Mouse (Mus musculus) midbrain, embryonic 10.5 days (tissue): ENCODE measurements at regions not wholly inside any gene's neighbourhood (a gene's known extent, or its start where the extent isn't known, plus 50 kb on each side); places are given as distances from the start of the nearest gene placed in this dataset.
A peak's percentile ranks its signal among the peaks of the same experiment; 100 is the strongest.

Experiments
- DNase-seq: peaks from one replicate; pipeline ENCODE4 v3.0.0-alpha.2; 2017; ENCODE audit warnings: low spot score
- H3K27ac ChIP-seq: fragments of 300-500 bp; sonication (generic); replicated peaks from 2 replicates; pipeline ENCODE4 v1.5.1; 2016; ENCODE audit warnings: mild to moderate bottlenecking
- H3K27me3 ChIP-seq: fragments of 300-500 bp; sonication (generic); 2 replicates; pipeline ENCODE4 v1.6.1; 2016; ENCODE audit warnings: low read depth, mild to moderate bottlenecking; ENCODE audit not compliant: poor library complexity, severe bottlenecking
- H3K36me3 ChIP-seq: fragments of 300-500 bp; sonication (generic); 2 replicates; pipeline ENCODE4 v1.6.1; 2016; ENCODE audit warnings: mild to moderate bottlenecking, moderate library complexity
- H3K4me1 ChIP-seq: fragments of 300-500 bp; sonication (generic); 2 replicates; pipeline ENCODE4 v1.6.1; 2016
- H3K4me3 ChIP-seq: fragments of 300-500 bp; sonication (generic); 2 replicates; pipeline ENCODE4 v1.5.1; 2016; ENCODE audit warnings: mild to moderate bottlenecking, moderate library complexity
- H3K9me3 ChIP-seq: fragments of 300-500 bp; sonication (generic); replicated peaks from 2 replicates; pipeline ENCODE4 v1.6.1; 2016; ENCODE audit warnings: mild to moderate bottlenecking
- WGBS: fragments of 180-500 bp; shearing (Covaris S2); methylation state at CpG from one replicate; pipeline ENCODE4 v1.1.7; 2016; 5-methylcytosine and 5-hydroxymethylcytosine counted together

- Histone ChIP-seq H3K36me3 (no peaks in the 10 kb centered on the region), H3K9me3 (no peaks in the 10 kb centered on the region), H3K4me3 (no peak overlapping the region), H3K27me3 (no peaks in the 10 kb centered on the region), H3K4me1 (peaks cover 9% of the 10 kb centered on the region; the same call in 1 of the 2 replicates), H3K27ac (no peak overlapping the region)
- no peak for DNase-seq
These were observed 352.7 kb upstream of the Sall1 start for GRCm38 (mm10) chr8:89396673-89397072.

DNA sequence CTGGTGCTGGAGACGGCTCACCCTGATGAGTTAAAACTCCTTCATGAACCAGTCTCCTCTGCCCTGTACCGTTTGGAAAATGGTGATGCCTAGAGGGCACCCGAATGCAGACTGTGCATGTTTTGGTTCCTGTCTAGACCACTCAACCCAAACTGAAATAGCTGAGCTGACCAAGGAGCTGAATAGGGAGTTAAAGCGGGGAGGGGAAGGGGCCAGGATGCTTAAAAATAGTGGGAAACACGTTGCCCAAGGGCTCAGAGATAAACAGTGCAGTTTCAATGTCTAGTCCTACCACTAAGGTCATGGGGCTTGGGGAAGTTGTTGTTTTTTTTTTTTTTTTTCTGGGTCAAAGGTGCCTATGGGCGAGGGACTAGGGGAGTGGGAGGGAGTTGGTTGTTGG, 348.8 kb upstream of the Sall1 start:
- no peaks in the 10 kb centered on the region for H3K36me3 ChIP-seq
- no peaks in the 10 kb centered on the region for H3K9me3 ChIP-seq
- no peak for DNase-seq
- no peak overlapping the region for H3K27ac ChIP-seq
- no peak overlapping the region for H3K4me3 ChIP-seq
- 78% methylated on average over 6 of the region's 6 CpGs for WGBS
- no peaks in the 10 kb centered on the region for H3K27me3 ChIP-seq
- H3K4me1 ChIP-seq = peaks cover 29% of the 10 kb centered on the region

- H3K4me1 ChIP-seq = peaks cover 57% of the 10 kb centered on the region
- WGBS = 31% methylated on average over 6 of the region's 6 CpGs
- H3K9me3 ChIP-seq = no peaks in the 10 kb centered on the region
- no peak overlapping the region for H3K4me3 ChIP-seq
- H3K36me3 ChIP-seq = no peaks in the 10 kb centered on the region
- DNase-seq = no peak
- H3K27ac ChIP-seq = peak overlapping the region; percentile 81
- 0 out of 2 replicates have a peak, but pooled peaks cover 4% of the 10 kb centered on the region for H3K27me3 ChIP-seq
These were observed 344.8 kb upstream of the Sall1 start for GRCm38 (mm10) chr8:89388761-89389160.

- 25% methylated on average over 8 of the region's 8 CpGs for WGBS
- H3K4me3 ChIP-seq = peak overlapping the region; percentile 26
- H3K9me3 ChIP-seq = no peaks in the 10 kb centered on the region
- H3K36me3 ChIP-seq = no peaks in the 10 kb centered on the region
- H3K27me3 ChIP-seq = 0 out of 2 replicates have a peak, but pooled peaks cover 4% of the 10 kb centered on the region
- H3K4me1 ChIP-seq = peaks cover 72% of the 10 kb centered on the region
- H3K27ac ChIP-seq = peak overlapping the region; percentile 81
- DNase-seq = peak; percentile 36
These were observed 343.3 kb upstream of the Sall1 start for GRCm38 (mm10) chr8:89387295-89387694.

- Histone ChIP-seq H3K27ac (peak overlapping the region; percentile 67), H3K9me3 (no peaks in the 10 kb centered on the region), H3K36me3 (no peaks in the 10 kb centered on the region), H3K27me3 (0 out of 2 replicates have a peak, but pooled peaks cover 4% of the 10 kb centered on the region), H3K4me1 (peaks cover 78% of the 10 kb centered on the region), H3K4me3 (no peak overlapping the region)
- 81% methylated on average over 5 of the region's 5 CpGs for WGBS
- DNase-seq = no peak
These were observed 341.1 kb upstream of the Sall1 start for GRCm38 (mm10) chr8:89385028-89385427.

DNA sequence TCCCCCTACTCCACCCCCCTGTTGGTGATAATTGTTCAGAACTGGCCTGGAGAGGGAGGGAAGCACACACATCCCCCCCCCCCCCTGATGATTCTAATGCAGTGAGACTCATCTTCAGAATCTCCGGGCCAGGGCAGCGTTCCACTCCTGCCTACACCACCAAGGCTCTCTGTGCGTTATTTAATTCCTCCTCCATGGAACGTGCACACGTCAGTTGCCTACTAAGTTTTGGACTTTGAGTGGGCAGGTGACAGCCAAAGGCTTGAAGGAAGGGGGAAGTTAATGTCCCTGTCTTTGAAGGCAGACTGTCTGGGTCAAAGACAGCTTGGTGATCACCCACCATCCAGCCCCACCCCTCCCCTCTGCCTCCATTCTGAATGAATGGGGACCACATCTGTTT, 339.8 kb upstream of the Sall1 start:
- Histone ChIP-seq H3K9me3 (no peaks in the 10 kb centered on the region), H3K4me1 (peaks cover 68% of the 10 kb centered on the region), H3K36me3 (no peaks in the 10 kb centered on the region), H3K4me3 (no peak overlapping the region), H3K27me3 (0 out of 2 replicates have a peak, but pooled peaks cover 4% of the 10 kb centered on the region), H3K27ac (peak overlapping the region; percentile 72)
- 54% methylated on average over 5 of the region's 5 CpGs for WGBS
- no peak for DNase-seq

DNA sequence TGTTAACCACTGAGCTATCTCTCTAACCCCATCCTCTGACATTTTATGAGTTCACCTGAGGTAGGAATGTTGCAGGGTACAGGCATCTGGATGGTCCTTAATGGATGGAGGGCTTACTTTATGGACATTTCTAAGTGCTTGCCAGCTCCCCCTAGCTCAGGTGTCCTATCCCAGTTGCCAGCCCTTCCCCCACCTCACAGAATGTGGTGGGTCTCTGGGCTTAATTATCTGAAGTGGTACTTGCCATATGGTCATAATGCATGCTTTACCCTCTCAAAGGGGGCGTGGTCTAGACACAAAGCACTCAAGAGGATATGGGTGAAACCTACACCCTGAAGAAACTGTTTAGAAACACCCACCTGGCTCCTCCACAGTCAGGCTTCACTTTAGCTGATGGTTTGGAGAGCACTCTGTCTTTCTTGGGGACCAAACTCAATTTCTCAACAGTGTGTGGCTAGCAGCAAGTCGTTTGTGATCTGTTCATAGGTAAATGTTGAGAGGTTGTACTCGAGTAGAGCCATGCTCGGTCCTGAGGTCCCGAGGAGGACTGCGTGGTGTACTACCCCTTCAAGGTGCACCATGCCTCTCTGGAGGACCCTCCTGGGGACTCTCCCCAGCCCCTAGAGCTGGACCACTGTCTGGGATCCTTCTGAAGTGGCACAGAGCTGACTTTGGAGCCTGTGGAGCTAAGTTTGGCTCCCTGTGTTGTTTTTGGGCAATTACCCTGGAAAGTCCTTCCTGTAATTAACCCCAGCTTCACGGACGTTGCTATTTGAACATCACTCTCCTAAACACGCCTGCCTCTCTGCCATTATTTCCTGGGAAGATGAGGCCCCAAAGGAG, 338.8 kb upstream of the Sall1 start:
- WGBS = 64% methylated on average over 9 of the region's 9 CpGs
- peak overlapping the region; percentile 52 for H3K27ac ChIP-seq

DNA sequence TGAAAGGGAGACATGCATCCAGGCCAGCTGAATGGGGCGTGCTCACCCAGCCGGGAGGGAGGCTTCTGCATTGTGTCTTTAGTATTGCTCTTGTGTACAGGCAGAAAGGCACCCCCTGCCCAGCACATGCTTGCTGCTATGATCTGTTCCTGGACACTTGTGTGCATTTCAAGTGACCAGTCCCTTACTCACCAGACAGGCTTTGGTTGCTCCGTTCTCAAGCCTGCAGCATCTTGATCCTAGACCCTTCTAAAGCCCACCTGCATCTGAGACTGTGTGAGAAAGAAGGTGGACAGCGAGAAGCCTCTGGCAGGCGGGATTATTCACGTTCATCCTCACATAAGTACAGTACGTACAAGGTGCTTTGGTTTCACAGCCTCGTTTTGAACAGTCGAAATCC, 336.5 kb upstream of the Sall1 start:
- H3K27ac ChIP-seq = peak overlapping the region; percentile 55
- H3K4me1 ChIP-seq = peaks cover 35% of the 10 kb centered on the region
- H3K27me3 ChIP-seq = 0 out of 2 replicates have a peak, but pooled peaks cover 4% of the 10 kb centered on the region
- no peaks in the 10 kb centered on the region for H3K36me3 ChIP-seq
- no peak overlapping the region for H3K4me3 ChIP-seq
- no peaks in the 10 kb centered on the region for H3K9me3 ChIP-seq
- 83% methylated on average over 9 of the region's 9 CpGs for WGBS
- no peak for DNase-seq

More for the DNA sequence above, 338.8 kb upstream of the Sall1 start:
- H3K4me3 ChIP-seq = no peak overlapping the region
- no peaks in the 10 kb centered on the region for H3K36me3 ChIP-seq
- H3K27me3 ChIP-seq = 0 out of 2 replicates have a peak, but pooled peaks cover 4% of the 10 kb centered on the region
- DNase-seq = no peak
- H3K9me3 ChIP-seq = no peaks in the 10 kb centered on the region
- peaks cover 58% of the 10 kb centered on the region for H3K4me1 ChIP-seq

DNA sequence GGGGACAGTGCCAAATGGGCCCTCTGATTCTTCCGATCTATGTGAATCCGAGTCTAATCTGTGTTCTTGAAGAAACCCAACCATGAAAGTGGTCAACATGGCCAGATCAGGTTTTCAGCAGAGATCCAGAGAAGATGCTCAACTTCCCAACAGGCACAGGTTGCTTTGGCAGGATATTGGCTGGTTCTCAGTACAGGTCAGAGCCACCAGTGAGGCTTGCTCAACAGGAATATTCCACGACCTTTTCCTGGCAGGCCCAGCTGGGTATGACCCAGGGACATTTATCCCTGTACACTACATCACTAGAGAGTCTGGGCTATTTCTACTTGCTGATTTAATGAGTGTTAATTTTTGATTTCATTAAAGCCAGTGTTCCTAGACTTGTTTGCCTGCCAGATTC, 328.8 kb upstream of the Sall1 start:
- no peaks in the 10 kb centered on the region for H3K9me3 ChIP-seq
- no peak overlapping the region for H3K27ac ChIP-seq
- H3K4me3 ChIP-seq = no peak overlapping the region
- H3K36me3 ChIP-seq = no peaks in the 10 kb centered on the region
- H3K27me3 ChIP-seq = no peaks in the 10 kb centered on the region
- 89% methylated on average over 3 of the region's 3 CpGs for WGBS
- no peak for DNase-seq
- peaks cover 18% of the 10 kb centered on the region for H3K4me1 ChIP-seq

- H3K27ac ChIP-seq = no peak overlapping the region
- H3K4me1 ChIP-seq = peaks cover 18% of the 10 kb centered on the region
- 40% methylated on average over 4 of the region's 4 CpGs for WGBS
- no peak overlapping the region for H3K4me3 ChIP-seq
- H3K9me3 ChIP-seq = no peaks in the 10 kb centered on the region
- DNase-seq = no peak
- H3K27me3 ChIP-seq = no peaks in the 10 kb centered on the region
- H3K36me3 ChIP-seq = no peaks in the 10 kb centered on the region
These were observed 327.8 kb upstream of the Sall1 start for GRCm38 (mm10) chr8:89371773-89372132.

GRCm38 (mm10) chr8:89370816-89371772, 327.1 kb upstream of the Sall1 start:
- Histone ChIP-seq H3K9me3 (no peaks in the 10 kb centered on the region), H3K36me3 (no peaks in the 10 kb centered on the region), H3K4me1 (peaks cover 18% of the 10 kb centered on the region), H3K27ac (peak overlapping the region; percentile 24; the same call in 1 of the 2 replicates), H3K4me3 (no peak overlapping the region), H3K27me3 (no peaks in the 10 kb centered on the region)
- 64% methylated on average over 20 of the region's 20 CpGs for WGBS
- DNase-seq = no peak

- Histone ChIP-seq H3K36me3 (no peaks in the 10 kb centered on the region), H3K4me3 (no peak overlapping the region), H3K4me1 (0 out of 2 replicates have a peak, but pooled peaks cover 2% of the 10 kb centered on the region), H3K27ac (no peak overlapping the region), H3K9me3 (no peaks in the 10 kb centered on the region), H3K27me3 (no peaks in the 10 kb centered on the region)
- WGBS = 80% methylated on average over 3 of the region's 3 CpGs
- no peak for DNase-seq
These were observed 321.5 kb upstream of the Sall1 start for GRCm38 (mm10) chr8:89365430-89365829.
